Mouse (Mus musculus) heart, embryonic 14.5 days (tissue): ENCODE results near the gene Fbxo2. TPM values are rescaled to one million over a fixed set of nuclear protein-coding genes. Genes with fewer than 3 reads are reported as not detected.
"Not testable (repeated sequence)": the region's sequence is repeated elsewhere in the genome, so short reads cannot be mapped to it uniquely, and the experiment has no call there.

Experiments
- ATAC-seq: fragments of 200-750 bp; cut with Nextera tagmentation; 2 replicates; pipeline ENCODE4 v1.8.0; 2017; ENCODE audit warnings: low read depth, moderate TSS enrichment; ENCODE audit not compliant: insufficient number of reproducible peaks, insufficient read depth, low FRiP score
- H3K27ac ChIP-seq, 2 experiments: fragments of 200-500 bp in 1 of 2; fragments of 300-500 bp in 1 of 2; sonication (generic) in 1 of 2; replicated peaks in 1 of 2; 2 replicates each; pipeline ENCODE4 v1.5.1; 2012 to 2014; ENCODE audit warnings: low read depth in 2 of 2, low read length in 2 of 2, control low read depth in 1 of 2, mild to moderate bottlenecking in 1 of 2, mixed read lengths in 1 of 2; ENCODE audit not compliant: control insufficient read depth in 1 of 2, insufficient read depth in 1 of 2
- H3K27me3 ChIP-seq: fragments of 300-500 bp; sonication (generic); 2 replicates; pipeline ENCODE4 v1.6.1; 2014; ENCODE audit warnings: mild to moderate bottlenecking, low read length, control low read depth; ENCODE audit not compliant: control insufficient read depth, insufficient read depth
- H3K36me3 ChIP-seq: fragments of 300-500 bp; sonication (generic); 2 replicates; pipeline ENCODE4 v1.6.1; 2014; ENCODE audit warnings: mild to moderate bottlenecking, control low read depth, low read length, mixed read lengths; ENCODE audit not compliant: control insufficient read depth, insufficient read depth
- H3K4me1 ChIP-seq, 2 experiments: fragments of 200-500 bp in 1 of 2; fragments of 300-500 bp in 1 of 2; sonication (generic) in 1 of 2; 2 replicates each; pipeline ENCODE4 v1.6.1; 2012 to 2014; ENCODE audit warnings: low read length in 2 of 2, control low read depth in 1 of 2, mixed read lengths in 1 of 2; ENCODE audit not compliant: control insufficient read depth in 2 of 2, insufficient read depth in 2 of 2
- H3K4me2 ChIP-seq: fragments of 300-500 bp; sonication (generic); 2 replicates; pipeline ENCODE4 v1.6.1; 2014; ENCODE audit warnings: mild to moderate bottlenecking, low read length
- H3K4me3 ChIP-seq, 2 experiments: fragments of 200-500 bp in 1 of 2; fragments of 300-500 bp in 1 of 2; sonication (generic) in 1 of 2; 2 replicates each; pipeline ENCODE4 v1.5.1; 2012 to 2014; ENCODE audit warnings: low read length in 2 of 2, mild to moderate bottlenecking in 2 of 2, control low read depth in 1 of 2, low read depth in 1 of 2, moderate library complexity in 1 of 2; ENCODE audit not compliant: control insufficient read depth in 1 of 2, insufficient read depth in 1 of 2
- H3K9ac ChIP-seq: fragments of 300-500 bp; sonication (generic); 2 replicates; pipeline ENCODE4 v1.6.1; 2014; ENCODE audit warnings: mild to moderate bottlenecking, low read length
- H3K9me3 ChIP-seq: fragments of 300-500 bp; sonication (generic); 2 replicates; pipeline ENCODE4 v1.6.1; 2016; ENCODE audit warnings: low read length, control low read depth; ENCODE audit not compliant: control insufficient read depth
- WGBS: fragments of 180-500 bp; shearing (Covaris S2); extraction: QIAGEN DNeasy Blood & Tissue Kit; methylation state at CpG from one replicate; pipeline ENCODE4 v1.1.7; 2014; 5-methylcytosine and 5-hydroxymethylcytosine counted together
- polyA plus RNA-seq: library from polyadenylated mRNA; unstranded; fragments of >200 nt; fragmentation: Nextera tagmentation; extraction: Ambion mirVana; gene quantifications from 2 replicates; pipeline ENCODE4 v1.2.1, GENCODE M21; 2014

The Fbxo2 gene
- polyA plus RNA-seq = 0.15 TPM in 1 of 2 replicates, not detected in the other

DNA sequence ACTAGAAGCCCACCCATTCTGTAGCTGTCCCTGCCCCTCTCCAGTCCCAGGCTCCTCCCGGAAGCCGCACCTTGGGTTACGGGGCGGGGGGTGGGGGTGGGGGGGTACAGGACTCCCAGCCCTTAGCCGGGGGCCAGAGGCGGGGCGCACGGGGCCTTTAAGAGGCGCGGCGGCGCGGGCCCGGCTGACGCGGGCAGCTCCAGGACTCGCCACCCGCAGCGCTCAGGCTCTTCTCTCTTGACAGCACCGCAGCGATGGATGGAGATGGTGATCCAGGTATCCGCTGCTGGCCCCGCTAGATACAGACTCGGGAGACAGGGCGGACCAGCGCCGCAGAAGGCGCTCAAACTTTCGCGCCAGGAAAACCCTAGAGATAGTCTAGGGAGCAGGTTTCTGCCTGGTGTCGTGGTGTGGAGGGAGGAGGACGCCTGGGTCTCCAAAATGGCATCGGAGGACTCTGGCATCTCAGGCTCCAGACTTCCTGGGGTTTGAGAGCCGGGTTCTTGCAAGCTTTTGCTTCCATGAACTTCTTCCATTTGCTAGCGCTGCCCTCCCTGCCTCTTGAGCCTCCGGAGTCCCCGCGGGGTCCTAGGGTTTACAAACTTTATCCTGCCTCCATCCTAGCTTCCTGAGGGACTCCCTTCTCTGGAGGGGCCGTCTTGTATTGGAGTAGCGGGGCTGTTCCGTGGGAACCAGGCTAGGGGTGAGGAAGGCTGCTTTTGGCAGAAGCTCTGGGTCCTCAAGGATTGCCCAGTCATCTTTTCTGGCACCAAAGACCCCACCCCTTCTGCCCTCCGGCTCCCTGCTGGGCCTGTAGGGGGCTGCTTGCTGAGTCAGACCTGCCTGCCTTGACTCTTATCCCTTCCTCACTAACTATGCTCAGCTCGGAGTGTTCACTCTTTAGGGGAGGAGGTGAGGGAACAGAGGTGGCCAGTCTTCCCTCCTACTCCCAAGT, at the start of gene Fbxo2, which contains the start of gene Fbxo44:
Fbxo2 (plus strand) TSS at position 186 of the 955 bp plus-strand sequence.
Fbxo44 (minus strand) TSS at position 47 of the 955 bp plus-strand sequence.
- WGBS = under 1% methylated on average over 42 of the region's 43 CpGs
- Histone ChIP-seq H3K27me3 (peaks cover 61% of the 10 kb centered on the region), H3K4me2 (peak within 1 kb of the TSS; percentile 90), H3K4me3 (peak within 1 kb of the TSS; percentile 63 to 79), H3K4me1 (peaks cover 9 to 14% of the 10 kb centered on the region in 2 experiments; a peak in 3 of 4 replicates), H3K9me3 (no peaks in the 10 kb centered on the region), H3K9ac (peak within 1 kb of the TSS; percentile 79), H3K27ac (peak within 1 kb of the TSS; percentile 56 to 67; a peak in 3 of 4 replicates), H3K36me3 (peaks cover 22% of the 10 kb centered on the region)
- peak; percentile 18 for ATAC-seq

- 75% methylated on average over 12 of the region's 12 CpGs for WGBS
- Histone ChIP-seq H3K4me2 (no peak overlapping the region), H3K36me3 (no peaks in the 10 kb centered on the region), H3K27ac (no peak overlapping the region), H3K27me3 (peaks cover 7% of the 10 kb centered on the region; the same call in 1 of the 2 replicates), H3K4me1 (peaks cover 9 to 12% of the 10 kb centered on the region in 2 experiments), H3K9me3 (peaks cover 5% of the 10 kb centered on the region; the same call in 1 of the 2 replicates), H3K4me3 (no peak overlapping the region), H3K9ac (no peak overlapping the region)
- no peak for ATAC-seq
Observed at GRCm38 (mm10) chr4:148112519-148112918, 47.9 kb upstream of the Fbxo2 start.

- Histone ChIP-seq H3K27me3 (peaks cover 7% of the 10 kb centered on the region; the same call in 1 of the 2 replicates), H3K4me3 (no peak overlapping the region), H3K27ac (no peak overlapping the region), H3K36me3 (no peaks in the 10 kb centered on the region), H3K9me3 (peaks cover 5% of the 10 kb centered on the region; the same call in 1 of the 2 replicates), H3K4me1 (peaks cover 0 to 3% of the 10 kb centered on the region in 2 experiments; a peak in 1 of 4 replicates), H3K9ac (no peak overlapping the region; the same call in 1 of the 2 replicates), H3K4me2 (peak overlapping the region; percentile 23; the same call in 1 of the 2 replicates)
- 0 out of 2 replicates have a peak, but pooled peaks have one; percentile 15 for ATAC-seq
- 7% methylated on average over 15 of the region's 15 CpGs for WGBS
Observed at GRCm38 (mm10) chr4:148114758-148115391, 45.5 kb upstream of the Fbxo2 start.

GRCm38 (mm10) chr4:148115467-148115866, 45.0 kb upstream of the Fbxo2 start:
- WGBS = 8% methylated on average over 15 of the region's 15 CpGs
- H3K4me1 ChIP-seq = peaks cover 0 to 3% of the 10 kb centered on the region in 2 experiments; a peak in 1 of 4 replicates
- ATAC-seq = no peak
- H3K36me3 ChIP-seq = no peaks in the 10 kb centered on the region
- H3K27ac ChIP-seq = no peak overlapping the region
- H3K9me3 ChIP-seq = peaks cover 5% of the 10 kb centered on the region; the same call in 1 of the 2 replicates
- H3K4me3 ChIP-seq = no peak overlapping the region
- peaks cover 7% of the 10 kb centered on the region; the same call in 1 of the 2 replicates for H3K27me3 ChIP-seq
- H3K9ac ChIP-seq = no peak overlapping the region; the same call in 1 of the 2 replicates
- H3K4me2 ChIP-seq = peak overlapping the region; percentile 23; the same call in 1 of the 2 replicates

- no peak overlapping the region for H3K4me3 ChIP-seq
- peaks cover 0 to 3% of the 10 kb centered on the region in 2 experiments; a peak in 1 of 4 replicates for H3K4me1 ChIP-seq
- peaks cover 7% of the 10 kb centered on the region; the same call in 1 of the 2 replicates for H3K27me3 ChIP-seq
- H3K27ac ChIP-seq = no peak overlapping the region
- no peaks in the 10 kb centered on the region for H3K36me3 ChIP-seq
- no peak for ATAC-seq
- H3K4me2 ChIP-seq = no peak overlapping the region
- WGBS = 74% methylated on average over 4 of the region's 4 CpGs
- H3K9me3 ChIP-seq = peaks cover 5% of the 10 kb centered on the region; the same call in 1 of the 2 replicates
- no peak overlapping the region for H3K9ac ChIP-seq
Observed at GRCm38 (mm10) chr4:148116657-148117056, 43.8 kb upstream of the Fbxo2 start.

GRCm38 (mm10) chr4:148117392-148117791, 43.0 kb upstream of the Fbxo2 start:
- Histone ChIP-seq H3K9ac (no peak overlapping the region), H3K36me3 (no peaks in the 10 kb centered on the region), H3K27me3 (peaks cover 7% of the 10 kb centered on the region; the same call in 1 of the 2 replicates), H3K4me1 (peaks cover 0 to 3% of the 10 kb centered on the region in 2 experiments; a peak in 1 of 4 replicates), H3K4me3 (no peak overlapping the region), H3K4me2 (no peak overlapping the region), H3K9me3 (peaks cover 5% of the 10 kb centered on the region; the same call in 1 of the 2 replicates), H3K27ac (no peak overlapping the region)
- 69% methylated on average over 4 of the region's 4 CpGs for WGBS
- ATAC-seq = no peak

- H3K27me3 ChIP-seq, H3K4me3 ChIP-seq, H3K4me2 ChIP-seq, ATAC-seq, H3K36me3 ChIP-seq, H3K9me3 ChIP-seq, H3K4me1 ChIP-seq, H3K27ac ChIP-seq, H3K9ac ChIP-seq: not testable (repeated sequence)
- WGBS = 79% methylated on average over 9 of the region's 9 CpGs
Observed at GRCm38 (mm10) chr4:148119578-148119977, 40.8 kb upstream of the Fbxo2 start.
